Mouse (Mus musculus) liver, adult 2 months (tissue): ENCODE data around the gene Polr3b.

Experiments
- CTCF ChIP-seq: fragments of 200-500 bp; IDR thresholded peaks from 2 replicates; pipeline ENCODE4 v1.5.1; 2011; ENCODE audit warnings: low read depth, low read length, control low read depth
- POLR2A ChIP-seq: fragments of 200-500 bp; IDR thresholded peaks from 2 replicates; pipeline ENCODE4 v1.6.1; 2011; ENCODE audit warnings: low read length, control low read depth; ENCODE audit not compliant: insufficient read depth; ENCODE audit errors: extremely low read depth

DNA sequence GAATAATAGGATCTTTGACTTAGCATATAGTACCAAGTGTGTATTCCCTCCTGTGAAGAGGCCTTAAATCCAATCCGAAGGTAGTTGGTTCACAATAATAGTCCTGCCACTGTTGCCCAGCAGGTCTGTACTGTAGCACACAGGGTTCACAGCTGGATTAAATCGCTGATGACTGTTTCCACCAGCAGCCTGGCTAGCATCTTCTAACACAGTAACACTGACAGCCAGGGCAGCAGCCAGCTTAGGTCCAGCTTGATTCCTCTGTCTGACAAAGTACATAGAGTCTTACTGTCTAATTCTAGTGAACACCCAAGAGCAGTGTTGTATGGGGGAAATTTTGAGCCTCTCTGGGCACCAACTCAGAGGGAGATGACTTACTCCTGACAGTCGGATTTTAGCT, 29.3 kb upstream of the Polr3b start:
- TF ChIP-seq CTCF (no peak), POLR2A (no peak)
